Mouse (Mus musculus) midbrain, embryonic 14.5 days (tissue): ENCODE results near the gene Vmn2r28. TPM values are rescaled to one million over a fixed set of nuclear protein-coding genes. Genes with fewer than 3 reads are reported as not detected.
"Not testable (repeated sequence)": the region's sequence is repeated elsewhere in the genome, so short reads cannot be mapped to it uniquely, and the experiment has no call there.

Source experiments
- ATAC-seq: fragments of 200-750 bp; cut with Nextera tagmentation; 2 replicates; pipeline ENCODE4 v1.8.0; 2017; ENCODE audit warnings: moderate number of reproducible peaks, moderate library complexity; ENCODE audit not compliant: low FRiP score, low TSS enrichment
- DNase-seq: peaks from one replicate; pipeline ENCODE4 v3.0.0-alpha.2; 2015
- H3K27ac ChIP-seq: fragments of 300-500 bp; sonication (generic); replicated peaks from 2 replicates; pipeline ENCODE4 v1.5.1; 2014; ENCODE audit warnings: mild to moderate bottlenecking, low read depth, low read length, moderate library complexity
- H3K27me3 ChIP-seq: fragments of 300-500 bp; sonication (generic); 2 replicates; pipeline ENCODE4 v1.6.1; 2014; ENCODE audit warnings: low read length, control low read depth, mixed read lengths; ENCODE audit not compliant: control insufficient read depth, insufficient read depth
- H3K36me3 ChIP-seq: fragments of 300-500 bp; sonication (generic); 2 replicates; pipeline ENCODE4 v1.6.1; 2014; ENCODE audit warnings: low read length, control low read depth; ENCODE audit not compliant: control insufficient read depth, insufficient read depth
- H3K4me1 ChIP-seq: fragments of 300-500 bp; sonication (generic); 2 replicates; pipeline ENCODE4 v1.6.1; 2014; ENCODE audit warnings: mild to moderate bottlenecking, antibody characterized with exemption, low read length, control low read depth; ENCODE audit not compliant: control insufficient read depth, insufficient read depth
- H3K4me2 ChIP-seq: fragments of 300-500 bp; sonication (generic); 2 replicates; pipeline ENCODE4 v1.6.1; 2014; ENCODE audit warnings: mild to moderate bottlenecking, low read length, moderate library complexity
- H3K4me3 ChIP-seq: fragments of 300-500 bp; sonication (generic); replicated peaks from 2 replicates; pipeline ENCODE4 v1.5.1; 2014; ENCODE audit warnings: low read depth, low read length
- H3K9ac ChIP-seq: fragments of 300-500 bp; sonication (generic); replicated peaks from 2 replicates; pipeline ENCODE4 v1.6.1; 2014; ENCODE audit warnings: mild to moderate bottlenecking, low read length, moderate library complexity
- H3K9me3 ChIP-seq: fragments of 300-500 bp; sonication (generic); 2 replicates; pipeline ENCODE4 v1.6.1; 2016; ENCODE audit warnings: low read length, control low read depth, mixed read lengths; ENCODE audit not compliant: control insufficient read depth
- WGBS: fragments of 180-500 bp; shearing (Covaris S2); extraction: QIAGEN DNeasy Blood & Tissue Kit; methylation state at CpG from one replicate; pipeline ENCODE4 v1.1.7; 2014; 5-methylcytosine and 5-hydroxymethylcytosine counted together
- polyA plus RNA-seq: library from polyadenylated mRNA; unstranded; fragments of >200 nt; fragmentation: Nextera tagmentation; extraction: Ambion mirVana; gene quantifications from 2 replicates; pipeline ENCODE4 v1.2.1, GENCODE M21; 2014

The Vmn2r28 gene
- not detected in 2 replicates for polyA plus RNA-seq

GRCm38 (mm10) chr7:5493856-5494255 lies at the start of gene Vmn2r28:
TSS of gene Vmn2r28 (minus strand) at chr7:5493956.
- not testable (repeated sequence) for H3K36me3 ChIP-seq, H3K9ac ChIP-seq, H3K27ac ChIP-seq, H3K4me3 ChIP-seq, H3K4me1 ChIP-seq, DNase-seq, H3K9me3 ChIP-seq, H3K4me2 ChIP-seq, H3K27me3 ChIP-seq, ATAC-seq

- not testable (repeated sequence) for H3K27me3 ChIP-seq, H3K4me1 ChIP-seq, H3K9ac ChIP-seq, H3K9me3 ChIP-seq, H3K4me2 ChIP-seq, ATAC-seq, H3K4me3 ChIP-seq, H3K36me3 ChIP-seq, DNase-seq, H3K27ac ChIP-seq
- 49% methylated on average over 3 of the region's 3 CpGs for WGBS
These were observed 47.1 kb upstream of the Vmn2r28 start for GRCm38 (mm10) chr7:5540770-5541436.

GRCm38 (mm10) chr7:5456674-5457073 lies 37.1 kb downstream of the Vmn2r28 start, which contains the start of gene Vmn1r59:
TSS of gene Vmn1r59 (minus strand) at chr7:5456774.
- ATAC-seq (no peak), DNase-seq (no peak)
- Histone ChIP-seq H3K36me3 (no peaks in the 10 kb centered on the region), H3K4me3 (no peak within 1 kb of the TSS), H3K4me2 (no peak within 1 kb of the TSS), H3K27ac (no peak within 1 kb of the TSS), H3K27me3 (no peaks in the 10 kb centered on the region), H3K9ac (no peak within 1 kb of the TSS), H3K9me3 (peaks cover 29% of the 10 kb centered on the region; the same call in 1 of the 2 replicates), H3K4me1 (no peaks in the 10 kb centered on the region)

DNA sequence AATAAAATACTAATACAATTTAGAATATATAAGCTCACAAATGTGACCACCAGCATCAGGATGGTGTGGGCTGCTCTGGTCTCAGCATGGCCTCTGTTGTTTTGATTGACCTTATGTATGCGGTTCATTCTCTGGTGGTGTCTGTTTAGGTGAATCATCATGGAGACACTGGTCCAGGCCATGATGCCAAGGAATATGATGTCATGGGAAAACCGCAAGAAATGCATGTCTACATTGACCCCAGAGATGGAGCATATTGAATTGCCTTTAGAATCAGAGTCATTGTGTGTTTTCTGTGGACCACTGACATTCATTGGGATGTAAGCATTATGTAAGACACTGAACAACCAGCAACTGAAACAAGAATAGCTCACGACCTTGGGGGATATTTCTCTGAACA lies 39.7 kb downstream of the Vmn2r28 start:
- H3K36me3 ChIP-seq, H3K9ac ChIP-seq, H3K4me3 ChIP-seq, DNase-seq, H3K27ac ChIP-seq, ATAC-seq, H3K4me2 ChIP-seq, H3K27me3 ChIP-seq, H3K4me1 ChIP-seq: not testable (repeated sequence)
- 69% methylated on average over 3 of the region's 3 CpGs for WGBS
- H3K9me3 ChIP-seq = peaks cover 22% of the 10 kb centered on the region

DNA sequence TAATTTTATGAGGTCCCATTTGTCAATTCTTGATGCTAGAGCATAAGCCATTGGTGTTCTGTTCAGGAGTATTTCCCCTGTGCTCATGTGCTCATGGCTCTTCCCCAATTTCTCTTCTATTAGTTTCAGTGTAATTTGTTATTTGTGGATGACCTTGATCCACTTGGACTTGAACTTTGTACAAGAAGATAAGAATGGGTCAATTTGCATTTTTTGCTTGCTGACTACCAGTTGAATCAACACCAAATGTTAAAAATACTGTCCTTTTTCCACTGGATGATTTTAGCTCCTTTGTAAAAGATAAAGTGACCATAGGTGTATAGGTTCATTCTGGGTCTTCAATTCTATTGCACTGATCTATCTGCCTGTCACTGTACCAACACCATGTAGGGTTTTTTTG lies 45.1 kb downstream of the Vmn2r28 start:
- Histone ChIP-seq H3K9ac (no peak overlapping the region), H3K4me2 (no peak overlapping the region), H3K27ac (no peak overlapping the region), H3K4me1 (no peaks in the 10 kb centered on the region), H3K4me3 (no peak overlapping the region), H3K36me3 (no peaks in the 10 kb centered on the region), H3K27me3 (no peaks in the 10 kb centered on the region), H3K9me3 (peaks cover 7% of the 10 kb centered on the region)
- DNase-seq (no peak), ATAC-seq (no peak)

Other genes starting within 250 kb of the Vmn2r28 start
- gene Gm5065, start 143.4 kb downstream of the Vmn2r28 start, polyA plus RNA-seq = not detected in 2 replicates
- not detected in 2 replicates for gene Nlrp2, start 142.9 kb downstream of the Vmn2r28 start, polyA plus RNA-seq
- gene Vmn1r58, start 80.6 kb downstream of the Vmn2r28 start, polyA plus RNA-seq = not detected in 2 replicates
- not detected in 2 replicates for gene Vmn1r59, start 37.2 kb downstream of the Vmn2r28 start, polyA plus RNA-seq
- not detected in 2 replicates for gene Vmn1r60, start 53.4 kb upstream of the Vmn2r28 start, polyA plus RNA-seq
- not detected in 2 replicates for gene Vmn1r61, start 119.3 kb upstream of the Vmn2r28 start, polyA plus RNA-seq
- gene Vmn1r62, start 179.7 kb upstream of the Vmn2r28 start, polyA plus RNA-seq = not detected in 2 replicates